8 mouse cellular contexts compared by ENCODE assay signal in genomic region chr2:32981281-32981680, GRCm38 (mm10). TPM values are rescaled to one million over a fixed set of nuclear protein-coding genes. Genes with fewer than 3 reads are reported as not detected.
DNase-seq lines count a peak whose midpoint lies in the region; ATAC-seq and TF ChIP-seq lines count a peak whose summit lies in the region.

No protein-coding gene starts in this region.

- H3K9me3 ChIP-seq in forebrain, embryonic 16.5 days (ENCODE audit: control insufficient read depth, low read length) = no peaks in the 10 kb centered on the region
- H3K9me3 ChIP-seq in liver, embryonic 11.5 days (ENCODE audit: control insufficient read depth, low read length) = no peaks in the 10 kb centered on the region

- under 1% methylated on average over 23 of the region's 23 CpGs for WGBS in cerebellum, adult 2 months
- WGBS in forebrain, embryonic 16.5 days = under 1% methylated on average over 23 of the region's 23 CpGs
- under 1% methylated on average over 23 of the region's 23 CpGs for WGBS in liver, embryonic 11.5 days
- under 1% methylated on average over 23 of the region's 23 CpGs for WGBS in olfactory bulb, adult 2 months

- peak overlapping the region; percentile 63; the same call in 1 of the 2 replicates for H3K27ac ChIP-seq in cerebellum, adult 2 months (ENCODE audit: insufficient read depth, low read length)
- H3K27ac ChIP-seq in testis, adult 2 months (ENCODE audit: control insufficient read depth, insufficient read depth, low read depth, low read length) = no peak overlapping the region
- peak overlapping the region; percentile 25 for H3K27ac ChIP-seq in forebrain, embryonic 16.5 days (ENCODE audit: low read length)
- peak overlapping the region; percentile 26; the same call in 1 of the 2 replicates for H3K27ac ChIP-seq in liver, embryonic 11.5 days (ENCODE audit: low read depth, low read length)
- no peak overlapping the region for H3K27ac ChIP-seq in olfactory bulb, adult 2 months (ENCODE audit: insufficient read depth, low read depth, low read length)

- H3K4me3 ChIP-seq in cerebellum, adult 2 months (replicated peaks; ENCODE audit: insufficient read depth, low read depth, low read length) = peak overlapping the region; percentile 79
- H3K4me3 ChIP-seq in testis, adult 2 months (ENCODE audit: control insufficient read depth, low read depth, low read length) = peak overlapping the region; percentile 89
- peak overlapping the region; percentile 82 for H3K4me3 ChIP-seq in forebrain, embryonic 16.5 days (replicated peaks; ENCODE audit: low read length)
- H3K4me3 ChIP-seq in liver, embryonic 11.5 days (ENCODE audit: low read depth, low read length) = peak overlapping the region; percentile 76
- peak overlapping the region; percentile 85 for H3K4me3 ChIP-seq in olfactory bulb, adult 2 months (ENCODE audit: insufficient read depth, low read depth, low read length)

- H3K36me3 ChIP-seq in testis, adult 2 months (ENCODE audit: control insufficient read depth, insufficient read depth, low read length) = no peaks in the 10 kb centered on the region; the same call in 1 of the 2 replicates
- no peaks in the 10 kb centered on the region for H3K36me3 ChIP-seq in forebrain, embryonic 16.5 days (ENCODE audit: control insufficient read depth, insufficient read depth)
- H3K36me3 ChIP-seq in liver, embryonic 11.5 days (ENCODE audit: control insufficient read depth, insufficient read depth, low read length) = no peaks in the 10 kb centered on the region

- peak overlapping the region; percentile 84 for H3K9ac ChIP-seq in forebrain, embryonic 16.5 days (replicated peaks; ENCODE audit: low read depth, low read length)
- peak overlapping the region; percentile 78 for H3K9ac ChIP-seq in liver, embryonic 11.5 days (ENCODE audit: low read depth, low read length)

- TF ChIP-seq CTCF in cerebellum, adult 2 months (IDR thresholded peaks at IDR 0.05; ENCODE audit: borderline replicate concordance, insufficient read depth, low read depth, low read length) = no peak
- TF ChIP-seq CTCF in testis, adult 2 months (IDR thresholded peaks at IDR 0.05; ENCODE audit: control insufficient read depth, insufficient read depth, insufficient replicate concordance, low read depth, low read length) = no peak
- TF ChIP-seq CTCF in olfactory bulb, adult 2 months (IDR thresholded peaks at IDR 0.05; ENCODE audit: insufficient read depth, low read depth, low read length) = no peak

- no peaks in the 10 kb centered on the region for H3K27me3 ChIP-seq in cerebellum, adult 2 months (ENCODE audit: control insufficient read depth, insufficient read depth, low read length)
- H3K27me3 ChIP-seq in testis, adult 2 months (ENCODE audit: control insufficient read depth, insufficient read depth, low read length) = no peaks in the 10 kb centered on the region
- no peaks in the 10 kb centered on the region for H3K27me3 ChIP-seq in forebrain, embryonic 16.5 days (replicated peaks; ENCODE audit: control insufficient read depth, insufficient read depth, low read length)
- no peaks in the 10 kb centered on the region for H3K27me3 ChIP-seq in liver, embryonic 11.5 days (replicated peaks; ENCODE audit: control insufficient read depth, insufficient read depth, low read length)

- DNase-seq in cerebellum, adult 2 months = peak; percentile 57 to 60
- DNase-seq in cerebellum, adult 11-12 months = no peak
- DNase-seq in testis, postnatal 14 days (ENCODE audit: low spot score) = no peak
- DNase-seq in liver, embryonic 11.5 days (ENCODE audit: low spot score) = peak; percentile 54
- DNase-seq in thymus, postnatal 14 days = no peak

- no peak for TF ChIP-seq POLR2A in cerebellum, adult 2 months (IDR thresholded peaks at IDR 0.05; ENCODE audit: borderline replicate concordance, insufficient read depth, low read length)
- no peak for TF ChIP-seq POLR2A in testis, adult 2 months (IDR thresholded peaks at IDR 0.05; ENCODE audit: control insufficient read depth, low read depth, low read length)
- TF ChIP-seq POLR2A in olfactory bulb, adult 2 months (IDR thresholded peaks at IDR 0.05; ENCODE audit: insufficient read depth, low read depth, low read length) = no peak

- H3K4me2 ChIP-seq in forebrain, embryonic 16.5 days (ENCODE audit: low read length) = peak overlapping the region; percentile 84
- H3K4me2 ChIP-seq in liver, embryonic 11.5 days = peak overlapping the region; percentile 100

- peak; percentile 41 for ATAC-seq in forebrain, embryonic 16.5 days
- ATAC-seq in liver, embryonic 11.5 days (replicated peaks; ENCODE audit: low FRiP score) = peak; percentile 51

- peaks cover 13% of the 10 kb centered on the region for H3K4me1 ChIP-seq in cerebellum, adult 2 months (ENCODE audit: control insufficient read depth, insufficient read depth, low read length)
- peaks cover 10% of the 10 kb centered on the region for H3K4me1 ChIP-seq in testis, adult 2 months (ENCODE audit: control insufficient read depth, insufficient read depth, low read length)
- peaks cover 14% of the 10 kb centered on the region for H3K4me1 ChIP-seq in forebrain, embryonic 16.5 days (replicated peaks; ENCODE audit: control insufficient read depth, insufficient read depth, low read length)
- H3K4me1 ChIP-seq in liver, embryonic 11.5 days (replicated peaks; ENCODE audit: control insufficient read depth, insufficient read depth, low read length) = peaks cover 22% of the 10 kb centered on the region
- peaks cover 17% of the 10 kb centered on the region for H3K4me1 ChIP-seq in olfactory bulb, adult 2 months (ENCODE audit: control insufficient read depth, insufficient read depth, low read length)

RNA-seq across cellular contexts. Expression of gene Slc2a8, which starts 0.6 kb away (rescaled TPM):
- polyA plus RNA-seq in cerebellum, adult 2 months (2012; rRNA removed) = 51.3 and 55.0 TPM in 2 replicates
- 50.8 and 62.8 TPM in 2 replicates for polyA plus RNA-seq in testis, adult 2 months (2012; rRNA removed)
- polyA plus RNA-seq in forebrain, embryonic 16.5 days (2015; fragmentation: Nextera tagmentation; extraction: Ambion mirVana) = 23.9 and 24.0 TPM in 2 replicates
- 15.0 TPM in 2 replicates for polyA plus RNA-seq in liver, embryonic 11.5 days (2014; fragmentation: Nextera tagmentation; extraction: Ambion mirVana)
- not detected in 2 replicates for polyA plus RNA-seq in olfactory bulb, adult 2 months (2012; ENCODE audit: insufficient read depth, insufficient read length, low replicate concordance, missing spikeins)

RNA-seq across cellular contexts. Expression of gene Lrsam1, which starts 19.9 kb away (rescaled TPM):
- polyA plus RNA-seq in cerebellum, adult 2 months (2012; rRNA removed) = 32.8 and 36.7 TPM in 2 replicates
- 4.6 and 5.3 TPM in 2 replicates for polyA plus RNA-seq in testis, adult 2 months (2012; rRNA removed)
- polyA plus RNA-seq in forebrain, embryonic 16.5 days (2015; fragmentation: Nextera tagmentation; extraction: Ambion mirVana) = 18.1 and 21.9 TPM in 2 replicates
- 6.1 and 6.7 TPM in 2 replicates for polyA plus RNA-seq in liver, embryonic 11.5 days (2014; fragmentation: Nextera tagmentation; extraction: Ambion mirVana)
- not detected in 2 replicates for polyA plus RNA-seq in olfactory bulb, adult 2 months (2012; ENCODE audit: insufficient read depth, insufficient read length, low replicate concordance, missing spikeins)

RNA-seq across cellular contexts. Expression of gene Rpl12, which starts 19.9 kb away (rescaled TPM):
- 257 and 289 TPM in 2 replicates for polyA plus RNA-seq in cerebellum, adult 2 months (2012; rRNA removed)
- 151 and 167 TPM in 2 replicates for polyA plus RNA-seq in testis, adult 2 months (2012; rRNA removed)
- polyA plus RNA-seq in forebrain, embryonic 16.5 days (2015; fragmentation: Nextera tagmentation; extraction: Ambion mirVana) = 101 and 105 TPM in 2 replicates
- polyA plus RNA-seq in liver, embryonic 11.5 days (2014; fragmentation: Nextera tagmentation; extraction: Ambion mirVana) = 276 and 295 TPM in 2 replicates
- polyA plus RNA-seq in olfactory bulb, adult 2 months (2012; ENCODE audit: insufficient read depth, insufficient read length, low replicate concordance, missing spikeins) = not detected in 2 replicates

Comparison
In these comparisons a context has a peak if more than half of its experiments do, and no peak if none do; other contexts are left out.
1. DNase-seq: peak in cerebellum, adult 2 months (2 of 2) and liver, embryonic 11.5 days (single experiment); none in cerebellum, adult 11-12 months (single experiment), testis, postnatal 14 days (single experiment) and thymus, postnatal 14 days (single experiment).
2. H3K27ac ChIP-seq: peak in cerebellum, adult 2 months (single experiment), forebrain, embryonic 16.5 days (single experiment) and liver, embryonic 11.5 days (single experiment); none in testis, adult 2 months (single experiment) and olfactory bulb, adult 2 months (single experiment).
3. RNA of gene Slc2a8, which starts 0.6 kb away (polyA plus RNA-seq): 51.3 to 55.0 TPM in cerebellum, adult 2 months, 50.8 to 62.8 TPM in testis, adult 2 months, 23.9 to 24.0 TPM in forebrain, embryonic 16.5 days and 15.0 TPM in liver, embryonic 11.5 days; not detected in olfactory bulb, adult 2 months; every median in the first group is over 10 times any median in the second.
4. RNA of gene Rpl12, which starts 19.9 kb away (polyA plus RNA-seq): 276 to 295 TPM in liver, embryonic 11.5 days, 257 to 289 TPM in cerebellum, adult 2 months, 151 to 167 TPM in testis, adult 2 months and 101 to 105 TPM in forebrain, embryonic 16.5 days; not detected in olfactory bulb, adult 2 months; every median in the first group is over 100 times any median in the second.
5. Peak in every context shown above with its lines, with median percentiles within 50 percentile points of each other: H3K4me3 ChIP-seq.